Mouse (Mus musculus) gastrocnemius, postnatal 10 days (tissue): Measurements from ENCODE around the gene 9130230L23Rik. TPM values are rescaled to one million over a fixed set of nuclear protein-coding genes. Genes with fewer than 3 reads are reported as not detected.

Experiments
- DNase-seq: peaks from one replicate; pipeline ENCODE4 v3.0.0; 2021; ENCODE audit warnings: mixed read lengths
- long read RNA-seq, 2 experiments: library from polyadenylated mRNA; stranded (forward); transcript quantifications; one replicate each; pipeline ENCODE4 v2.0.0; 2021
- total RNA-seq, 2 experiments: library from RNA; stranded (reverse); gene quantifications; 2 replicates each; pipeline ENCODE4 v1.2.3; 2021

Gene 9130230L23Rik
- total RNA-seq: under 1 TPM in 1 of 2 experiments, not detected in 1; 0.23 TPM
- long read RNA-seq, experiment 1: 0 reads
- long read RNA-seq, experiment 2: 0 reads

DNA sequence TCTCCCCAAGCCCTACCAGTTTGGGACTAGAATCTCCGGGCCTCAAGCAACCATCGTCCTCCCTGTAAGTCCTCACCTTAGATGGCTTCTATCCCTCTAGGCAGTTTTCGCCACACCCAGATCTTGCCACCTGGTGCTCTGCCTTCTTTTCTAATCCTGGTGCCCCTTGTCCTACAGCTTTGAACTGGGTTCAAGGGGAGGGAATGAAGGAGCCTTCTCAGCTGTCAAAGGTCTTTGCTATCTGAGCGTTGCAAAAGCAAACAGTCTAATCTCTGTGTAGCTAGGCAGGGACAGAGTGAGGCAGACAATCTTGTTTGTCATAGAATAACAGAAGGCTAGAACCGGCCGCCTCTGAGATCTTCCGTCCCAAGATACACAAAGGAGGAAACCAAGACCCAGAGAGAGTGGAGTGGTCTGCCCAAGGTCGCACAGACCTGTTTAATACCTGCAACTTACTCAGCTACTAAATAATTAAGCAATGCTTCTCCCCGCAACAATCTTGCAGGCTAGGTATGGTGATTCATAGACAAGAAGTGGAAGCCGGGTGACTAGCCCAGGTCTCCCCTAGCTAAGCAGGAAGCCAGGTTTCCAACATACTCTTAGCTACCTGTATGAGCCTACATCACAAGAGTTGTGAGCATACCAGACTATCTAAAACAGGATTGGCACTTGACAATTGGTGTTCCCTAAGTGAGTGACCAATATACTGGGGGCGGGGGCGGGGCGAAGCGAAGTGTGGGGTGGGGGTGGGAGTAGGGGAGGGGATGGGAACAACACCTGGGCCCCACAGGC lies at the start of gene 9130230L23Rik:
Gene 9130230L23Rik, minus strand, starts transcription at position 152 of the 792 bp plus-strand sequence.
- DNase-seq: no peak

DNA sequence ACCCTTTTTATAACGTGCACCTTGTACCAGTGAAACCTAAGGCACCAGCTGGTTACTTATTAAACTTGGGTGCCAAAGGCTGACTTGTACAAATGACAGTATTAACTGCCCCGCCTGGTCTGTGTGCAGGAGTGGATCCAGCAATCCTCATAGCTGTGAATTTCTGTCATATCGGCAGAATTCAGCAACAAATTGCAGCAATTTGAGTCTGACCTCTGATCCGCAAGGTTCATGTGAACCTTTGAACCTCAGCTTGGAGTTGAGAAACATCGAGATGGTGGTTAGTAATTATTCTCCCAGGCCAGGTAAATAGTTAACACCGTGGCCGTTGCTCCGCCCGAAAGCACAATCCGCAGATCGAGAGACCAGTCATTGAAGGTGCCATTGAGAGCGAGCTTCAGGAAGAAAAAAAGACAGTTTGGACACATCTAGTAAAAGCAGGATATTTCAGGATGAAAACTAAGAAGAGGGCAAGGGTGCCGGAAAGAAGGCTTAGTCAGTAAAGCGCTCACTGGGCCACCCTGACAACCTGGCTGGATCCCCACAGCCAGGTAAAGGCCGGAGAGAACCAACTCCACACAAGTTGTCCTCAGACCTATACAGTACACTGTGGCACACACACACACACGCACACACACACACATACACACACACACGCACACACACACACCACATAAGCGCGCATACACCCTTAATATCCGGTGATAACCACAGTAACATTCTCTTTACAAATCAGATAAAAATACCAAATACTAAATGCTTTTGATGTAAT lies 48.9 kb upstream of the 9130230L23Rik start:
- DNase-seq: no peak

DNA sequence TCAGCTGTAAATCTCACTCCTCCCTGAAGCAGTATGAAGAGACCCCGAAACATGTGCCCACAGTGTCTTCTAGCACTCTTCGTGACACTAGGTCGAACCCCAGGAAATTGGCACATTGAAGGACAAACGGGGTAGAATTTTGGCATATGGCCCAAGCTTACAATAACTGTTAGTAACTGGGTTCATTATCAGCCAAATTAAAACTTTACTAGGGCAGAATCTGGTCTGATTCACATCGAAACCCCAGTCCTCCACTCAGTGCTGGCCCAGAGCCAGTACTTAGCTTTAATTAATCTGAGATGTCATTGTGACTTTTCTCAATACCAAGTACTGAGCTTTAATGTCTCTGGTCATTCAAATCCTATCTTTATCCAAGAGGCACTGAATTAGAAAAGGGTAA lies 46.8 kb upstream of the 9130230L23Rik start:
- DNase-seq: no peak

DNA sequence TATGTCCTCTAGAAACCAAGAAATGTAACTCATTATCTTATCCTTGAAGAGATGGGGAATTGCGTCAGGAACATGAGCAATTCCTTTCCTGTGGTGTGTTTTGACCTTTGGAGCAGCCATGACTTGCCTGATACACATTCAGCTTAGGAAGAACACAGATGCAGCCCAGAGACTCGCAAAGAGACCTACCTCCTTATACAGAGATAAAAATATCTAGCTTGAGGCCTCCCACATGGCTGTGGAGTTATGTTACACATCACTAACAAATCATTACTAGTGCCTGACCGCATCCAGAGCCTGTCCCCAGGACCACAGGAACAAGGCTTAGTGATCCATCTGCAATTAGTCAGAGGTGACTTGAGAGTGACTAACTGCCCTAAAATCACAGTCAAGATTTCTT lies 42.3 kb upstream of the 9130230L23Rik start:
- DNase-seq: no peak

DNA sequence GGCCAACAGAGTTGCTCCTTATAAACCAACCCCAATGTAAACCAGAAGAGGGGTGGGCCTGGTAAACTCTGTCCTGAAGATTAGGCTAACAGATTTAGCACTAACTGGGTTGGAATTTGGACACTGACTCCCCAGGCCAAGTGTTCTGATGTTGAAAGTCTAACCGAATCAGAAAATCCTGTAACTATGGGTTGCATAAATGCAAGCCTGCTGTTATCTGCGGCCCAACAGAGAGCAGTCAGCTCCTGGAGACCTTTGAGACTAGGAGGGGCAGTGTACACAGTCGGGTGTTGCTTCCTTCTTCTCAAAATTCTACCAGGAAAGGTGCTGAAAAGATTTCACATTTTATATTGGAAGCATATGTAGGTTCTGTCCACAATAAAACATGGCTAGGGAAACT lies 39.8 kb upstream of the 9130230L23Rik start:
- DNase-seq: no peak

DNA sequence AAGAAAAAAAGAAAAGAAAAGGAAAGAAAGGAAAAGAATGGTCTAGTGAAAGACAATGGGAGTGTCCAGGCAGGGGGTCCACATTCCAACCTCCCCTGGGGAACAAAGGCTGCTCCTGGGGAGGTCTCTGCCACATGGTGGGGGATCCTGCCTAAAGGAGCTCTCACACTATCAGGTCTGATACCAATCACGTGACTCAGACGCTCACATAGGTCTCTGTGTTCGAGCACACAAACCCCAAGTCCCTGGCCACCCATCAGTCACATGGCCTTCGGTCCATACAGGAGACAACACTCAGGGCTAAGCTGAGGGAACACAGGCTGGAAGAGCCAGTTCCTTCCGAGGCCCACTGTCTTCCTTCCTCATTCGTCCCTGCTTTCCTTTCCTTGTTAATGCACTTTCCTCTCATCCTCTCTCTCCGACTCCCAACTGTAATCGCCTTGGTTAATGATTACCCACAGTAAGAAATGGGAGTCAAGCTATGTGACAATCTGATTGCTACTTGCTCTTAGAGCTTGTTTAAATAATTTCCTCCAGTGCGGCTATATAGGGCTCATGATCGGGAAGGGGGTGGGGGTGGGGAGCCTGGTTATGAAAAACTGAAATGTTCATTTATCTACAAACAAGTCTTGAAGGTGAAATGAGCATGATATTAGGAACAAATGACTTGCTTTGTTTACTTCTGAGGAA lies 38.7 kb upstream of the 9130230L23Rik start:
- DNase-seq: no peak

DNA sequence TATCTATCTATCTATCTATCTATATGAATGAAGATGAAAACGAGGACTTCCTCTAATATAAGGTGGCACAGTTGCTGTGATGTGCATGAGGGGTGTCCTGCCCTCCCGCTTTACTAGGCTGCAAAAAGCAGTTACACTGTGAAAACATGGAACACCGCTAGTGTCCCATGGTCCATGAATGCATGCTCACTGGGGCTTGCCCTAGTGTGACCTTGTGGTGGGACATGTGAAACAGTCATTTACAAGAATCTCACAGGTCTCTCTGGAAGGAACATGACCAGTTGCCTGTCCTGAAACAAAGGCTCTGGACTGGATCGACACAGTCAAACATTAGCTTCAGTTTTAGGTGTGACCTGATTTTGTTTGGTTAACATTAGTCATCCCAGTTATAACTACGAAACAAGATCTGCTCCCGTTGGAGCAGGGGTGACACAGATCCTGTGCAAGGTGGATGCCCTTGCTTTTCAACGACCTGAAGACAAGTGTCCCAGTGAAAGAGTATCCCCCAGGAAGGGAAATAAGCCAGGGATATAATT lies 36.7 kb upstream of the 9130230L23Rik start:
- DNase-seq: no peak

DNA sequence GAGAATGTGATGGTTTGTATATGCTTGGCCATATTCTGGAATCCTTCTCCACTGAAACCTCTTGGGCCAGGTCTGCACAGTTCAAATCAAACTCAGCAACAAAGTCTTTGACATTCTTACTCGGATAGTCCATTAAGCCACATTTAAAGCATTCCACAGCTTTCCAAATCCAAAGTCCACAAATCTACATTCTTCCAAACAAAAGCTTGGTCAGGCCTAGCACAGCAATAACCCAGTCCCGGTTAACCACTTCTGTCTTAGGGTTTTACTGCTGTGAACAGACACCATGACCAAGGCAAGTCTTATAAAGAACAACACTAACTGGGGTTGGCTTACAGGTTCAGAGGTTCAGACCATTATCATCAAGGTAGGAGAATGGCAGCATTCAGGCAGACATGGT lies 35.7 kb upstream of the 9130230L23Rik start:
- no peak for DNase-seq

DNA sequence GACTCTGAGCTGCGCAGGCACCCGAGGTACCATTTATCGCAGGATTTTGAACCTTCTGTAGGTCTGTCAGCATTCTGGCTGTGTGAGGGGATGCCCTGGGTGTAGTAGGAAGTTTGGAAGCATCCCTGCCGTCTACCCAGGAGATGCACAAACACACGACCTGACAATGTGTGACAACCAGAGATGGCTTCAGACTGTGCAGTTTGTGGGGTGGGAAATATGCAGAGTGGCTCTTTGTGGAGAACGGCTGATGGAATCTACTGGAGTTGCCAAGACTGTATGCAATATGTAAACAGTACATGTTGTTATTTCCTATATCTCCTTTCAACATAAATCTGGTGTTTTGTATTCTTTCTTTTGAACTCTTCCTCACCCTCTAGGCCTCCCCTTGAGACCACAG lies 33.0 kb upstream of the 9130230L23Rik start:
- DNase-seq: no peak

DNA sequence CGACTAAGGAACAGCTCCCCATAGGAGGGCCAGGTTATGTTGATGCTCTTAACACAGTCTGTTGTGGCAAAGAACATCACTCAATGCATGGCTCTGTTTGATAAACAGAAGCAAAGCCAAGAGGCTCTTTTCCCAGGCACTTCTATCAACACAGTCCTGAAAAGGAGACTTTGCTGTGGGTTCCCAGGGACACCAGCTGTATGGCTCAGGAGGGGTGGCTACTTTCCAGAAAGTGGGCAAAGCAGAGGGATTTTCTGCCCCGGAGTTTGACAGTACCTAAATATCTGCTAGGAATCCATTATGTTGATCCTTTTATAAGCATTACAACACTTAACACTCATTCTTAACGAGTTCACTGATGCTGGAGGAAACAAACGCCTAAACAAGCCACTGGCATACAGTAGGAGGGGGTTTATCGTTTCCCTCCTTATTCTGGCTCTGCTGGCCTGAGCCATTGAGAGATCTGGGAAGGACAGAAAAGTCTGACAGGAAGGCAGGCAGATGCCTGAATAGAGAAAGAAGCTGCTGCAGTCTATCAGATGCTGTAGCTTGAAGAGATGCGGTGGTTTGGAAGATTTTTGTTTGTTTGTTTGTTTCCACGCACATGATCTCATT lies 32.5 kb upstream of the 9130230L23Rik start:
- no peak for DNase-seq

DNA sequence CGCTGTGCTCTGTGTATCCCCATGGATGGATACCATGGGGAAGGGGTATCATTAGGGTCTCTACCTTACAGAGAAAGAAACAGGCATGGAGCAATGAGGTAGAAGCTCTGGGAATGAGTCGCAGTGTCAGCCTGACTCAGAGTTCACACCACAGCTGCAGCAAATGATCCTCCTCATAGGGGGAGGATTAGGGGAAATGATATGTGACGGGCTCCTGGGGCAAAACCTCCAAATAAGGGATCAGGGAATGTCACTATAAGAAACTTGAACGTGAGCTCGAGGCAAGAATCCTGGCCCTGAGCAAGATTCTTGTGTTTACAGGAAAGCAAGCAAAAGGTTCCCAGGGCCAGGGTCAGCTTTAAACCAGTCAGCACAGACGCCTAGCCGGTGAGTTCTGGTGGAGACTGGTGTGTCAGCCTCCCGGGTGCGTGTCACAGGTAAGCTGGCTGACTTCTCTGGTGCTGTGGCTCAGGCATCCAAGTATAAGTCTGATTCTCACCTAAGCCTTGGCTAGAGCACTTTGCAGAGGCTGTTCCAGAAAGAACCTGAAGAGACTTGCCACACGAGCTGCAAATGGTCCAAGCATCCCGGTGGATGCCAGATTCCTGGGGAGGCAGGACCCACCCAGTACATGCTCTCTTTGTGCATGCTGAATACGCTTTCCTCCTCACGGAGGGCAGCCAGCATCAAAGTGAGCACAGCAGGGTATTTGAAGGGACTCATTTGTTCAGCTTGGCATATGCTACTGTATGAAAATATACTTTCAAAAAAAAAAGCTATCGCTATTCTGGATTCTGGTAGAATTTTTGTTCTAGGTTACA lies 30.5 kb upstream of the 9130230L23Rik start:
- DNase-seq: no peak

DNA sequence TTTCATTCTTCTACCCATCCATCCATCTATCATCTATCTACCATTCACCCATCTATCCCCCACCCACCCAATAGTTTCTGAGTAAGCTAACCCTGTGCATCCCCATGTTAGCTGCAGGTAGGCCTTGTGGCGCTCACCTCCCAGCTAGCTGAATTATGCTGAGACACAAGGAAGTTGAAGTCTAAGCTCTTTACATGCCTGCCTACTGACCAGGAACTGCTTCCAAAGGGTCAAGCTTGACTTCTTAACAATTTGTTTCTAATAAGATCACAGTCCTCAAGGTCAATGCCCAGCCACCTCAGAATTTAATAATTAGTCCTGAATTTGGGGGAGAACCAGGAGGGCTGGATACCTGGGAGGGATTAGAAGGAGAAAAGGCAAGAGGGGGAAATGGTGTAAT lies 28.7 kb upstream of the 9130230L23Rik start:
- DNase-seq: no peak

DNA sequence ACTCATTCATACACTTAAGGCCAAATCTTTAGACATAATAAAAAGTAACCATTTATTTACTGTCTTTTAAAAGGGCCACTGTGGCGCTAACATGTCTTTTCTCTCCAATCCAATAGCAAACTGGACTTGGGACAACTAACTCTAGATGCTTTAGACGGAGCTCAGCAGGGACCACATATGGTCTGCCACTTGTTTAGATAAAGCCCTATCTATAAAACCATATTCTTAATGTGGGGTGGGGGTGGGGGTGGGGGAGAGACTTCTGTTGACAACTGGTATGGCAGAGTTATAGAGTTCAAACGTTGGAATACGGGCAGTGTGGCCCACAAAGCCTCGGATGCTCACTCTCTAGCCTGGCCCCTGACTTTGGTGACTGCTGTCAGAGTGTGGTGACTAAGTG lies 27.6 kb upstream of the 9130230L23Rik start:
- DNase-seq: no peak

DNA sequence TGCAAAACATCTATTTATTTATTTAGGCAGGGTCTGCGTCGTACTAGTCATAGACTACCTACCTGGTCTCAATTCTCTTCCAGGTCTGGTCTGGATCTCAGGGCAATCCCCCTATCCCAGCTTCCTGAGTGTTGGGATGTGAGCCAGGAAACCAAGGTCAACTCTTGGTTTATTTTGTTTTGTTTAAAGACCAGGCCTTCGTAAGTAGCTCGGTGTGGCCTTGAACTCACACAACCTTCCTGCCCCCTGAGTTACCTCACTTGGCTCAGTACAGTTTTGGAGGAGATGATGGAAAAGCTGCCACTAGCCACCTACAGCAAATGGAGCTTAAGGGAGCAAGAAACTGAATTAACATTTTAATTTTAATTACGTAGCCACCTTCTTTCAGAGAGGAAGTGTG lies 24.1 kb upstream of the 9130230L23Rik start:
- no peak for DNase-seq

DNA sequence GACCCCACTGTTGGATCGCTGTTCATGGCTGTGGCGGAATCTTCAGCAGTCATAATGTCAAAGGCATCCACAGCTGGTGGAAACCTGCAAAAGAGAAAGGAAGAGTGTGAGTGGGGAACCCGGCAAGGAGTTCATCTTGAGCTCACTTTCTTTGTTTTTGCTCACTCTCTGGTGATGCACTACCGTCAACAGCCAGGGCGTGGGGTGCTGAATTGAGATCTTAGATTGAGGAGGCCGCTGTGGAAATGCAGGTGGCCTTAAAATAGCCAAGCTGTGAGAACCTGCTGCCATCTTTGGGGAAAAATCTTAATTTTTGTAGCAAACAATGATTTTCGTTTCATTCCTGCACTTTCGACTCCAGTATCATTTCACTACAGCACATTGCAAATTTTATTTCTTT lies 23.1 kb upstream of the 9130230L23Rik start:
- no peak for DNase-seq

DNA sequence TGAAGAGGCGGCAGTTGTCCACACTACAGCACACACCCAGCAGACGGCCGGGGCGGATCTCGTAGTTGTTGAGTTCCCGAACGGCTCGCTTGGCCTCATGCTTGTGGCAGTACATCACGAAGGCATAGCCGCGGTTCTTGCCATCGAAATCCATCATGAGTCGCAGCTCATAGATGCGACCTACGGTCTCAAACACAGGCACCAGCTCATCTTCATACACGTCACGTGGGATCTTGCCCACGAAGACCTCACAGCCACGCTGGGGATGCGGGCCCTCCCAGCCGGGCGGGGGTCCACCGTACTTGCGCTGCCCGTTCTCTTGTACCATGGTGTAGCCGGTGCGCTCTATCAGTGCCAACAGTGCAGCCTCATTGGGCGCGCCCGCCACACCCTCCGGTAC lies 22.7 kb upstream of the 9130230L23Rik start:
- DNase-seq: peak; percentile 4

DNA sequence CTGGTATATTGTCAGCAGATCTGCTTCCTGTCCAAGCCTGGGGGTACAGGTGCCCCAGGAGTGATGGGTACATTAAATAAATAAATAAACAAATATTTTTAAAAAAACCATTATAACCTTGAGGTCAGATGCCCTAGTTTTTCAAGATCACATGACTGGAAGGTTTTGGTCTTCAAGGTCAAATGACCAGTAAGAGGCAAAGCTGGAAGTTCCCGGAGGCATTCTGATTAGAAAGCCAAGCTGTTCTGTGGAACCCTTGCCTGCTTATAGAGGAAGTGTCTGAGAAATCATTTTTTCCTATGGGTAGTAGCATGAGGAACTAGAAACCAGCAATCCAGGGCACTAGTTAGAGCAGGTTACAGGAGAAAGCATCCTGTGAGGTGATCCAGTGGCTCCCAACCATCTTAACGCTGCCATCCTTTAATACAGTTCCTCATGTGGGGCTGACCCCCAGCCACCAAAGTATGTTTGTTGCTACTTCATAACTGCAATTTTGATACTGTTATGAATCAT lies 11.4 kb upstream of the 9130230L23Rik start:
- no peak for DNase-seq

DNA sequence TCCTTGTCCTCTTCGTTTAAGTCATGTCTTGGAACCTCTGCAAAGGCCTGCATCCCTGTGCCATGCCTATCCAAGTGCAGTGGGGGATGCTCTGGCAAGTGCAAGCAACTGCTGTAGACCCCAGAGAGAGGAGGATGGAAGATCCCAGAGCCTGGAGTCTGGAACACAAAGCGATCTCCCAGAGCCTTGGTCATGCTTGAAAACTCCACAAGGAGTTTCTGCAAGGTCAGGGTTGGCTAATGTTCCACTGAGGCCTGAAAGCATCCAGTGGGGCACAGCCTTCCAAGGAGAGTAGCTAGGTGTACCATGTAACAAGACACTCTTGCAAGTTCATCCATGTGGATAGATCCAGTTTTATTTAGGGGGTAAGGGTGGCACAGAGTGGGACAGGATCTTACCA lies 10.4 kb upstream of the 9130230L23Rik start:
- no peak for DNase-seq

DNA sequence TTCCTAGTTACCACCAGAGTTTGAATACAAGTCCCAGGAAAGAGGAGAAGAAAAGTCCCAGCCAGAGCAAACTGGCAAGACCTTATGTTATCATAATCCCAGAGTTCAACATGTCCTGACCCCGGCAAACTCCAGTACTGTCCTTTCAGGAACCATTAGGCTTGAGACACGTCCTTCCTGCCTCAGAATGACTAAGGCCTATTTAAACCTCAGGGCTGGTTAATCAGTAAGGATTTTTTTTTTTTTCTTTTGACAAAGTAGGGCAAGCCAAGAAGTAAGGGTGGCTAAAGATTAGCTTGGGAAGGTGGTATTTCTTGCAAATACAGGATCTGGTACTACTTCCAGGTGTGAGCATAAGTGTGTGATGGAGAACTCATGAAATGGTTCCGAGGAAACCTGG lies 9.9 kb upstream of the 9130230L23Rik start:
- no peak for DNase-seq

DNA sequence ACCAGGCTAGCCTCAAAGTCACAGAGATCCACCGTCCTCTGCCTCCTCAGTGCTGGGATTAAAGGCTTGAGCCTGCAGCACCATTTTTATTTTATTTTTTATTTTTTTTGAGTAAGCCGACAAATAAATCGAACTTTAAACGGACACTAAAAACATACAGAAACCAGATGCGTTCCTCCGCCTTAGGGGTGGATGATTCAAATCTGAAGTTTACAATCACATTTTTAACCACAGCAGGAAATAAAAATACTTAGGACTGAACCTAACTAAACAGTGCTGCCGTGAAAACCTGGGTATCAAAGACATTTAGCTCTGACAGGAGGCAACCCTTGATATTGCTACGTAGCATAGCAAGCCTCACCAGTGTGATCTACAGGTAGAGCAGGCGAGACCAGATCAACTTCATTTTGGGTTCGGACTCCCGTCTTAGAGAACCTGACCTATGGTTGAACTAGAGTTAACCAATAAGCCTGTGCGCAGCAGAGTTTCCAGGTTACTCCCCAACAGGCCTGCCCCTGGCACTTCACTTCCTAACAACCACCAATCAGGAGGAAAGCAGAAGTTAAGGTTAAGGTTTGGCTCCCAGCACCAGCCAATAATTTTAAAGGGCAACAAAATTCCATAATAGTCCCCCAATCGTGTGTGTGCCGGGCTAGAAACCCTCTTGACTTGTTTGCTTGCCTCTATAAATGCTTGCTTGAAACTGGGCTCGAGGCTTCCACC lies 4.3 kb upstream of the 9130230L23Rik start:
- no peak for DNase-seq
